Mouse (Mus musculus) frontal cortex, adult (tissue): ENCODE results near the gene Jaml.
A peak's percentile ranks its signal among the peaks of the same experiment; 100 is the strongest.
"Not testable (repeated sequence)": the region's sequence is repeated elsewhere in the genome, so short reads cannot be mapped to it uniquely, and the experiment has no call there.

Experiments used
- ATAC-seq: cut with Nextera tagmentation; 2 replicates; pipeline ENCODE4 v1.9.2; 2017; ENCODE audit warnings: mild to moderate bottlenecking, moderate library complexity, mixed read lengths; ENCODE audit not compliant: low TSS enrichment

Gene Jaml

GRCm38 (mm10) chr9:45079011-45079410 lies at the start of gene Jaml:
Jaml (plus strand) TSS chr9:45079183.
- ATAC-seq: no peak

GRCm38 (mm10) chr9:45030341-45030740 lies 48.6 kb upstream of the Jaml start:
- ATAC-seq: no peak

- no peak for ATAC-seq
These were observed 46.7 kb upstream of the Jaml start for GRCm38 (mm10) chr9:45032261-45032660.

- no peak for ATAC-seq
These were observed 44.5 kb upstream of the Jaml start for GRCm38 (mm10) chr9:45034526-45034925.

- ATAC-seq: not testable (repeated sequence)
These were observed 41.2 kb upstream of the Jaml start for GRCm38 (mm10) chr9:45037803-45038202.

- ATAC-seq: no peak
These were observed 39.5 kb upstream of the Jaml start, which contains the start of gene Mpzl2 for GRCm38 (mm10) chr9:45039499-45039898. Mpzl2 (plus strand) TSS chr9:45039799.

GRCm38 (mm10) chr9:45040066-45040845 lies 38.7 kb upstream of the Jaml start:
- ATAC-seq: no peak

- no peak for ATAC-seq
These were observed 37.7 kb upstream of the Jaml start for GRCm38 (mm10) chr9:45041131-45041838.

GRCm38 (mm10) chr9:45042056-45042720 lies 36.8 kb upstream of the Jaml start:
- no peak for ATAC-seq

- ATAC-seq: no peak
These were observed 36.0 kb upstream of the Jaml start for GRCm38 (mm10) chr9:45042947-45043346.

GRCm38 (mm10) chr9:45046973-45047372 lies 32.0 kb upstream of the Jaml start:
- ATAC-seq: no peak

GRCm38 (mm10) chr9:45048511-45048910 lies 30.5 kb upstream of the Jaml start:
- ATAC-seq: peak; percentile 50; the same call in 1 of the 2 replicates

GRCm38 (mm10) chr9:45049731-45050130 lies 29.3 kb upstream of the Jaml start:
- ATAC-seq: no peak

GRCm38 (mm10) chr9:45050301-45050700 lies 28.7 kb upstream of the Jaml start:
- ATAC-seq: no peak

- peak; percentile 95 for ATAC-seq
These were observed 23.8 kb upstream of the Jaml start, which contains the start of gene Mpzl3 for GRCm38 (mm10) chr9:45055082-45055713. Mpzl3 (plus strand) TSS chr9:45055186.

GRCm38 (mm10) chr9:45058304-45058940 lies 20.6 kb upstream of the Jaml start:
- ATAC-seq: no peak

- no peak for ATAC-seq
These were observed 18.8 kb upstream of the Jaml start for GRCm38 (mm10) chr9:45060151-45060550.

- ATAC-seq: no peak
These were observed 16.3 kb upstream of the Jaml start for GRCm38 (mm10) chr9:45062677-45063076.

- ATAC-seq: no peak
These were observed 14.6 kb upstream of the Jaml start for GRCm38 (mm10) chr9:45064421-45064820.

- no peak for ATAC-seq
These were observed 12.2 kb upstream of the Jaml start for GRCm38 (mm10) chr9:45066735-45067134.

GRCm38 (mm10) chr9:45071800-45072199 lies 7.2 kb upstream of the Jaml start:
- no peak for ATAC-seq
